Mouse (Mus musculus) testis, adult 2 months (tissue): ENCODE measurements at regions not wholly inside any gene's neighbourhood (a gene's known extent, or its start where the extent isn't known, plus 50 kb on each side); places are given as distances from the start of the nearest gene placed in this dataset.

ENCODE experiments used
- H3K27ac ChIP-seq: fragments of 200-500 bp; 2 replicates; pipeline ENCODE4 v1.5.1; 2012; ENCODE audit warnings: low read depth, low read length; ENCODE audit not compliant: control insufficient read depth, insufficient read depth
- H3K27me3 ChIP-seq: fragments of 200-500 bp; 2 replicates; pipeline ENCODE4 v1.6.1; 2012; ENCODE audit warnings: mild to moderate bottlenecking, low read length, moderate library complexity; ENCODE audit not compliant: control insufficient read depth, insufficient read depth
- H3K36me3 ChIP-seq: fragments of 200-500 bp; 2 replicates; pipeline ENCODE4 v1.6.1; 2012; ENCODE audit warnings: mild to moderate bottlenecking, low read length; ENCODE audit not compliant: control insufficient read depth, insufficient read depth
- H3K4me1 ChIP-seq: fragments of 200-500 bp; 2 replicates; pipeline ENCODE4 v1.6.1; 2012; ENCODE audit warnings: low read length; ENCODE audit not compliant: control insufficient read depth, insufficient read depth
- H3K4me3 ChIP-seq: fragments of 200-500 bp; 2 replicates; pipeline ENCODE4 v1.5.1; 2012; ENCODE audit warnings: low read depth, mild to moderate bottlenecking, low read length, moderate library complexity, mixed read lengths; ENCODE audit not compliant: control insufficient read depth
- CTCF ChIP-seq: fragments of 200-500 bp; IDR thresholded peaks from 2 replicates; pipeline ENCODE4 v1.5.1; 2012; ENCODE audit warnings: low read depth, mild to moderate bottlenecking, inconsistent platforms, low read length, moderate library complexity; ENCODE audit not compliant: control insufficient read depth, insufficient read depth, insufficient replicate concordance
- POLR2A ChIP-seq: fragments of 200-500 bp; IDR thresholded peaks from 2 replicates; pipeline ENCODE4 v1.6.1; 2012; ENCODE audit warnings: low read depth, mild to moderate bottlenecking, inconsistent platforms, low read length, moderate library complexity; ENCODE audit not compliant: control insufficient read depth

DNA sequence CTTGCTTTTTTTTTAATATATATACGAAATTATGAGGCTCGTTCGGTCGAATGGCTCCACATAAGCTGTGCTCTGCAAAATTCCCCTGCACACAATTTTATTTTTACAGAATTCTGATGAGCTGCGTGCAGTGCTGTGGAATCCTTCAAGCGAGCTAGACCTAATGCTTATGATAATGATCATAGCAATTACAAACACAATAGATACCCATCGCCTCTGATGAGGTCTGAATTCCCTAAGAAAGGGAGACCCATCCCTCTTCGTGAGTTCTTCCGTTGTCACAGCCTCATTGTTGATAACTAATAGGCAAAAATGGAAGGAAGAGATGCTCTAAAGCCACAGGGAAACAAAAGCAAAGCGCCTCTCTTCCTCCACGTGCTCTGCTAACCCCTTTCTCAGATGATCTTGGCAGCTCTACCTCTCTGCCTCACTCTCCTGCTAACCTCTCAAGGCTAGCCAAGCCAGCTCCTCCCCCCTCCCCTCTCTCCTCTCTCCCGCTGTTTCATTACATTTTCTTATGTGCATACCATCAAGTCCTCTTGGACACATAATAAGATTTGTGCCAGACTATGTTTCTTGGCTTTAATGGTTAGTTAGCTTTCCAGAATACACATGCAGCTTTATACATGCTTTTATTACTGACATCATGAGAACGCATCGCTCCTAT lies 367.7 kb upstream of the Adgrl2 start:
- Histone ChIP-seq H3K4me3 (no peak overlapping the region), H3K36me3 (no peaks in the 10 kb centered on the region), H3K4me1 (peaks cover 3% of the 10 kb centered on the region; the same call in 1 of the 2 replicates), H3K27me3 (no peaks in the 10 kb centered on the region), H3K27ac (no peak overlapping the region)
- TF ChIP-seq POLR2A, result no peak
- no peak for TF ChIP-seq CTCF

GRCm38 (mm10) chr3:149357121-149357520 lies 366.8 kb upstream of the Adgrl2 start:
- TF ChIP-seq POLR2A (no peak), CTCF (no peak)

GRCm38 (mm10) chr3:149355362-149355761 lies 365.0 kb upstream of the Adgrl2 start:
- no peak for TF ChIP-seq POLR2A
- no peaks in the 10 kb centered on the region for H3K36me3 ChIP-seq

More at GRCm38 (mm10) chr3:149357121-149357520, 366.8 kb upstream of the Adgrl2 start:
- Histone ChIP-seq H3K27ac (no peak overlapping the region), H3K4me3 (no peak overlapping the region), H3K36me3 (no peaks in the 10 kb centered on the region), H3K4me1 (peaks cover 3% of the 10 kb centered on the region; the same call in 1 of the 2 replicates), H3K27me3 (no peaks in the 10 kb centered on the region)

GRCm38 (mm10) chr3:149353958-149354357 lies 363.6 kb upstream of the Adgrl2 start:
- no peaks in the 10 kb centered on the region for H3K36me3 ChIP-seq
- no peaks in the 10 kb centered on the region for H3K27me3 ChIP-seq
- H3K27ac ChIP-seq, result no peak overlapping the region
- no peak overlapping the region for H3K4me3 ChIP-seq
- H3K4me1 ChIP-seq, result peaks cover 3% of the 10 kb centered on the region; the same call in 1 of the 2 replicates
- TF ChIP-seq CTCF, result no peak

More at GRCm38 (mm10) chr3:149355362-149355761, 365.0 kb upstream of the Adgrl2 start:
- Histone ChIP-seq H3K4me1 (peaks cover 3% of the 10 kb centered on the region; the same call in 1 of the 2 replicates), H3K4me3 (peak overlapping the region; percentile 48), H3K27me3 (no peaks in the 10 kb centered on the region), H3K27ac (no peak overlapping the region)

- no peak for TF ChIP-seq POLR2A
- no peak for TF ChIP-seq CTCF
- Histone ChIP-seq H3K27me3 (no peaks in the 10 kb centered on the region), H3K27ac (no peak overlapping the region), H3K4me3 (no peak overlapping the region), H3K36me3 (no peaks in the 10 kb centered on the region), H3K4me1 (peaks cover 3% of the 10 kb centered on the region; the same call in 1 of the 2 replicates)
Observed at GRCm38 (mm10) chr3:149352546-149352945, 362.2 kb upstream of the Adgrl2 start.

DNA sequence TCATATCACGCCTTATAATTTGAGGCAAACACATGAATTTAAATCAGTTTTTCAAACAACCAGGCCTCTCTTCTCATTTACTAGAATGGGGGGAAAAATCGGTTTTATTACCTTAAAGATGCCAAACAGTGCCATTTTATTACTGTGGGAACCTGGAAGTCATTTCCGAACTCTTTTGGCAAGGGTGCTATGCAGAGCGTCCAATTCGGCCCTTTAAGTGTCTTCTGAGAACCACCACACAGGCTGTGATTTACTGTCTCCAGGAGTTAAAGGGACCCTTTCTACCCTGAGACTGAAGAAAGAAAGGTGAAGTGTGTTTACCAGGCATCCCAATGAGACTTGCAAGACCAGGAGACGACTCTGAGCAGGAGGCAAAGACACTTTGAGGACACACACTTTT lies 359.4 kb upstream of the Adgrl2 start:
- H3K27me3 ChIP-seq, result no peaks in the 10 kb centered on the region
- TF ChIP-seq POLR2A (no peak), CTCF (no peak)
- no peaks in the 10 kb centered on the region for H3K36me3 ChIP-seq
- H3K27ac ChIP-seq, result no peak overlapping the region
- H3K4me1 ChIP-seq, result no peaks in the 10 kb centered on the region
- H3K4me3 ChIP-seq, result no peak overlapping the region

DNA sequence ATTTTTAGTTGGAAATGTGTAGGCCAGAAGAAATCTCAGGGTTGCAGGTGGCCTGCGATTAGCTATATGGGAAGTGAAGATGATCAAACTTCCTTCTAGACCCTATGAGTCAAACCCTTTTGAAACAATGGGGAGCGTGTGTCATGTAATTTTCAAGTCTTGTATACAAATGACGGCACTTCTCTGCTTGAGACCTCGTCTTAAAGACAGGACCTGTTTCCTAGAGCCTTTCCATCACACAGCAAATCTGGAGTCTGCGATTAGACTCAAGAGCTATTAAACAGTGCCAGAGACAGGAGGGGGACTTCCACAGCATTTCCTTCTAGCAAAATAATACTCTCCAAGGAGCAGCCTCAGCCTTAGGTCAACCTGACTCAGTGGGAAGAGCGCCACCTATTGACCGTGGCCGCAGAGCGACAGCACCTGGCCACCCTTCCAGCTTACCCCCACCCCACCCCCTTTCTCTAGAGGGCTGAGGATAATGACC lies 358.9 kb upstream of the Adgrl2 start:
- Histone ChIP-seq H3K4me3 (no peak overlapping the region), H3K27me3 (no peaks in the 10 kb centered on the region), H3K4me1 (no peaks in the 10 kb centered on the region), H3K27ac (no peak overlapping the region), H3K36me3 (no peaks in the 10 kb centered on the region)
- TF ChIP-seq POLR2A, result no peak
- TF ChIP-seq CTCF, result peak; percentile 70; the same call in 1 of the 2 replicates
